In the genomic region with DNA sequence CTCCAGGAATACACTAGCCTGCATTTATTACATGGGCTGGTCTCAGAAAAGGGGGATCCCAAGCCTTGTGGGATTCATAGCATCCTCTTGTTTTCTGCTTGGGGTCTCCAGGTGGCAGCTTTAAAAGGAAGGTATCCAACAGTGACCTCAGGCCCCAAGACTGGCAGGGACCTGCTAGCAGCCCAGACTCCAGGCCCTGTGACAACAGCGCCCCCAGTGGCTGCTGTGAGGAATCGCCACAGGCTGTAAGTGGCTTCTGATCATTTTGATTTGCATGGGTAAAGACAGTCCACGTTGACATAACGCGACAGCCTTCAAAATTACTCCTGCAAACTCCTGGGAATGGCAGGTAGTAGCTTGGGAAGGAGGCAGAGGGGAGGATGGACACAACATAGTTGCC, we compare ENCODE assay signal across 8 mouse cellular contexts. TPM values are rescaled to one million over a fixed set of nuclear protein-coding genes. Genes with fewer than 3 reads are reported as not detected.
A peak's percentile ranks its signal among the peaks of the same experiment; 100 is the strongest.
DNase-seq lines count a peak whose midpoint lies in the region; ATAC-seq and TF ChIP-seq lines count a peak whose summit lies in the region.

No protein-coding gene starts in this region.

- no peaks in the 10 kb centered on the region for H3K9me3 ChIP-seq in forebrain, embryonic 15.5 days
- no peaks in the 10 kb centered on the region for H3K9me3 ChIP-seq in midbrain, embryonic 12.5 days

- 0 out of 2 replicates have a peak, but pooled peaks have one; percentile 35 for ATAC-seq in forebrain, embryonic 15.5 days (replicated peaks)
- ATAC-seq in midbrain, embryonic 12.5 days (ENCODE audit: low FRiP score, low read depth): peak; percentile 57; the same call in 1 of the 2 replicates

- H3K27ac ChIP-seq in forebrain, embryonic 15.5 days (replicated peaks): no peak overlapping the region
- H3K27ac ChIP-seq in layer of hippocampus, adult 2 months: no peak overlapping the region
- H3K27ac ChIP-seq in midbrain, embryonic 12.5 days (replicated peaks): no peak overlapping the region

- H3K36me3 ChIP-seq in forebrain, embryonic 15.5 days: peaks cover 71% of the 10 kb centered on the region
- peaks cover 86% of the 10 kb centered on the region for H3K36me3 ChIP-seq in midbrain, embryonic 12.5 days

- no peaks in the 10 kb centered on the region for H3K27me3 ChIP-seq in forebrain, embryonic 15.5 days
- H3K27me3 ChIP-seq in midbrain, embryonic 12.5 days: no peaks in the 10 kb centered on the region

- no peak overlapping the region for H3K4me3 ChIP-seq in forebrain, embryonic 15.5 days
- no peak overlapping the region for H3K4me3 ChIP-seq in layer of hippocampus, adult 2 months
- no peak overlapping the region for H3K4me3 ChIP-seq in midbrain, embryonic 12.5 days

- H3K9ac ChIP-seq in forebrain, embryonic 15.5 days (replicated peaks): no peak overlapping the region
- H3K9ac ChIP-seq in midbrain, embryonic 12.5 days (replicated peaks): no peak overlapping the region

- 27% methylated on average over 5 of the region's 5 CpGs for WGBS in forebrain, embryonic 15.5 days
- 32% methylated on average over 5 of the region's 5 CpGs for WGBS in midbrain, embryonic 12.5 days

- H3K4me1 ChIP-seq in forebrain, embryonic 15.5 days: no peaks in the 10 kb centered on the region
- no peaks in the 10 kb centered on the region for H3K4me1 ChIP-seq in midbrain, embryonic 12.5 days

- no peak overlapping the region for H3K4me2 ChIP-seq in forebrain, embryonic 15.5 days (replicated peaks)
- no peak overlapping the region for H3K4me2 ChIP-seq in midbrain, embryonic 12.5 days (replicated peaks)

- TF ChIP-seq CTCF in layer of hippocampus, adult 2 months (conservative IDR thresholded peaks at IDR 0.05): peak; percentile 98

- DNase-seq in ovary, postnatal 14 days (ENCODE audit: low spot score): peak; percentile 36
- no peak for DNase-seq in ovary, adult 18-20 months (ENCODE audit: low spot score)
- DNase-seq in Muller cell, postnatal 12 days (ENCODE audit: inconsistent ontology term): peak; percentile 17
- peak; percentile 43 for DNase-seq in cerebellum, adult 11-12 months
- peak in 1 of 2 experiments; percentile 65 for DNase-seq in layer of hippocampus, adult 2 months (ENCODE audit: low spot score in 2 of 2)
- peak; percentile 45 for DNase-seq in thymus, postnatal 25 days

RNA-seq across cellular contexts. Expression of gene Pex11g, which starts 16.8 kb away (rescaled TPM):
- 3.3 and 3.8 TPM in 2 replicates for polyA plus RNA-seq in forebrain, embryonic 15.5 days (2015; fragmentation: Nextera tagmentation; extraction: Ambion mirVana)
- under 1 TPM; 0.32 to 0.95 TPM for total RNA-seq in layer of hippocampus, adult 2 months (2021)
- polyA plus RNA-seq in midbrain, embryonic 12.5 days (2016; fragmentation: Nextera tagmentation; extraction: Ambion mirVana): 3.3 and 3.4 TPM in 2 replicates

RNA-seq across cellular contexts. Expression of gene Tex45, which starts 20.0 kb away (rescaled TPM):
- 0.11 and 0.25 TPM in 2 replicates for polyA plus RNA-seq in forebrain, embryonic 15.5 days (2015; fragmentation: Nextera tagmentation; extraction: Ambion mirVana)
- under 1 TPM; 0.23 to 0.54 TPM for total RNA-seq in layer of hippocampus, adult 2 months (2021)
- 0.19 and 0.25 TPM in 2 replicates for polyA plus RNA-seq in midbrain, embryonic 12.5 days (2016; fragmentation: Nextera tagmentation; extraction: Ambion mirVana)

RNA-seq across cellular contexts. Expression of gene Zfp358, which starts 42.3 kb away (rescaled TPM):
- 74.3 and 79.6 TPM in 2 replicates for polyA plus RNA-seq in forebrain, embryonic 15.5 days (2015; fragmentation: Nextera tagmentation; extraction: Ambion mirVana)
- total RNA-seq in layer of hippocampus, adult 2 months (2021): 10 to 100 TPM; 27.9 to 29.9 TPM
- polyA plus RNA-seq in midbrain, embryonic 12.5 days (2016; fragmentation: Nextera tagmentation; extraction: Ambion mirVana): 82.8 and 89.5 TPM in 2 replicates

RNA-seq across cellular contexts. Expression of gene Mcoln1, which starts 49.6 kb away (rescaled TPM):
- 88.9 and 95.4 TPM in 2 replicates for polyA plus RNA-seq in forebrain, embryonic 15.5 days (2015; fragmentation: Nextera tagmentation; extraction: Ambion mirVana)
- total RNA-seq in layer of hippocampus, adult 2 months (2021): 10 to 100 TPM; 82.4 to 85.4 TPM
- polyA plus RNA-seq in midbrain, embryonic 12.5 days (2016; fragmentation: Nextera tagmentation; extraction: Ambion mirVana): 74.9 and 79.3 TPM in 2 replicates

RNA-seq across cellular contexts. Expression of gene Arhgef18, which starts 57.9 kb away (rescaled TPM):
- polyA plus RNA-seq in forebrain, embryonic 15.5 days (2015; fragmentation: Nextera tagmentation; extraction: Ambion mirVana): 11.5 and 12.7 TPM in 2 replicates
- 10 to 100 TPM; 43.7 to 46.7 TPM for total RNA-seq in layer of hippocampus, adult 2 months (2021)
- 14.0 and 15.3 TPM in 2 replicates for polyA plus RNA-seq in midbrain, embryonic 12.5 days (2016; fragmentation: Nextera tagmentation; extraction: Ambion mirVana)
